In genomic region chr10:111700570-111700969, GRCm38 (mm10) we compare ENCODE assay signal across 23 mouse cellular contexts.
DNase-seq lines count a peak whose midpoint lies in the region; ATAC-seq lines count a peak whose summit lies in the region.
"Had no signal": no experiment of that assay in that cellular context is flagged by ENCODE, and none has a peak within 500 bp of the region (broad histone marks: within the 10 kb centered on the region; RNA-seq: fewer than 3 reads in every experiment).

No protein-coding gene starts in this region.

- no peak overlapping the region for H3K27ac ChIP-seq in neural tube, embryonic 12.5 days
- H3K27ac ChIP-seq in hindbrain, embryonic 16.5 days (ENCODE audit: low read depth, low read length), result no peak overlapping the region
- H3K27ac ChIP-seq: gastrocnemius, adult 2 months; heart, embryonic 10.5 days; intestine, embryonic 15.5 days; liver, embryonic 12.5 days had no signal

- no peaks in the 10 kb centered on the region for H3K4me1 ChIP-seq in neural tube, embryonic 12.5 days
- peaks cover 7% of the 10 kb centered on the region; the same call in 1 of the 2 replicates for H3K4me1 ChIP-seq in hindbrain, embryonic 16.5 days (ENCODE audit: control insufficient read depth, insufficient read depth, low read depth, low read length)
- H3K4me1 ChIP-seq: intestine, embryonic 15.5 days; liver, embryonic 12.5 days had no signal

- H3K27me3 ChIP-seq in neural tube, embryonic 12.5 days (replicated peaks), result no peaks in the 10 kb centered on the region
- no peaks in the 10 kb centered on the region for H3K27me3 ChIP-seq in hindbrain, embryonic 16.5 days (replicated peaks; ENCODE audit: control insufficient read depth, insufficient read depth, low read length)
- H3K27me3 ChIP-seq: CH12.LX; intestine, embryonic 15.5 days; liver, embryonic 12.5 days; Patski had no signal

- no peak overlapping the region for H3K9ac ChIP-seq in neural tube, embryonic 12.5 days
- H3K9ac ChIP-seq in hindbrain, embryonic 16.5 days (ENCODE audit: low read depth, low read length), result no peak overlapping the region
- H3K9ac ChIP-seq: intestine, embryonic 15.5 days; liver, embryonic 12.5 days had no signal

- peaks cover 3% of the 10 kb centered on the region; the same call in 1 of the 2 replicates for H3K9me3 ChIP-seq in neural tube, embryonic 12.5 days
- peaks cover under 1% of the 10 kb centered on the region; the same call in 1 of the 2 replicates for H3K9me3 ChIP-seq in hindbrain, embryonic 16.5 days (ENCODE audit: control insufficient read depth, low read length)
- H3K9me3 ChIP-seq: G1E; intestine, embryonic 15.5 days; liver, embryonic 12.5 days had no signal

- H3K36me3 ChIP-seq in neural tube, embryonic 12.5 days, result no peaks in the 10 kb centered on the region
- H3K36me3 ChIP-seq in hindbrain, embryonic 16.5 days (ENCODE audit: control insufficient read depth, insufficient read depth, low read length), result no peaks in the 10 kb centered on the region
- H3K36me3 ChIP-seq: G1E; heart, embryonic 10.5 days; intestine, embryonic 15.5 days; liver, embryonic 12.5 days had no signal

- no peak overlapping the region for H3K4me3 ChIP-seq in neural tube, embryonic 12.5 days
- H3K4me3 ChIP-seq in hindbrain, embryonic 16.5 days (ENCODE audit: low read length), result no peak overlapping the region
- H3K4me3 ChIP-seq: gastrocnemius, adult 2 months; heart, embryonic 10.5 days; intestine, embryonic 15.5 days; liver, embryonic 12.5 days had no signal

- WGBS in neural tube, embryonic 12.5 days, result 82% methylated on average over 3 of the region's 3 CpGs
- 66% methylated on average over 3 of the region's 3 CpGs for WGBS in hindbrain, embryonic 16.5 days

- ATAC-seq in neural tube, embryonic 12.5 days (ENCODE audit: low FRiP score, low read depth), result 0 out of 2 replicates have a peak, but pooled peaks have one; percentile 51
- 0 out of 2 replicates have a peak, but pooled peaks have one; percentile 51 for ATAC-seq in hindbrain, embryonic 16.5 days
- ATAC-seq in erythroid progenitor cell, adult 5-6 weeks (replicated peaks; ENCODE audit: low FRiP score, poor library complexity, severe bottlenecking), result no peak
- ATAC-seq: intestine, embryonic 15.5 days; liver, embryonic 12.5 days; Patski had no signal

- no peak overlapping the region for H3K4me2 ChIP-seq in neural tube, embryonic 12.5 days (replicated peaks)
- no peak overlapping the region for H3K4me2 ChIP-seq in hindbrain, embryonic 16.5 days (ENCODE audit: low read length)
- H3K4me2 ChIP-seq: intestine, embryonic 15.5 days; liver, embryonic 12.5 days; midbrain, embryonic 11.5 days had no signal

- peak; percentile 27 for DNase-seq in heart, adult 11 months
- DNase-seq in heart, adult 9 months (ENCODE audit: low spot score in 2 of 2), result no peak
- no peak for DNase-seq in neural tube, embryonic 10.5 days (ENCODE audit: extremely low spot score, low spot score)
- DNase-seq in yolk sac, embryonic 10.5 days (ENCODE audit: low spot score), result no peak
- DNase-seq: adrenal gland, postnatal 36 days; B cell, adult 2 months; cerebellum, adult 9-10 months; gastrocnemius, adult 2 months; heart, postnatal 4 days; kidney, adult 9 months; kidney, postnatal 14 days; lung, adult 18-20 months; lung, postnatal 10 days had no signal
